Mouse (Mus musculus): ENCODE results near the gene Pllp.

The Pllp gene

DNA sequence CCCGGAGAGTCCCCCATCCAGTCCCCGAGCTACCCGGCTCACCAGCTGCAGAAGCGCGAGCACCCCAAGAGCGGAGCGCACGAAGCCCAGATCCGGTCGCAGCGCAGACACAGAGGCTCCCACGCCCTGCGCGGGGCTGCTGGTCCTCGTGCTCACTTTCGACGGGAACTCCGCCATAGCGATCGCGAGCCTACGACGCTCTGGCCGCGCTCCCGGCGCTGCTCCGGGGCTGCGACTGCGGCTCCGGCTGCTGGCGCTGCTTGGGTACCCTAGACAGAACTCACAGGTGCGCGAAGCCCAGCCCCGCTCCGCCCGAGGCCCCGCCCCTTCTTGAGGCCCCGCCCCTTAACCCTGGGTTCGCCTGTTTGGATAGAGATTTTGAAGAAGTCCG lies at the start of gene Pllp:
Gene Pllp (minus strand): TSS at position 285 of the 391 bp plus-strand sequence.
- TF ChIP-seq GATA4 (IDR thresholded peaks at IDR 0.05; ENCODE audit: insufficient replicate concordance, low read length): no peak

DNA sequence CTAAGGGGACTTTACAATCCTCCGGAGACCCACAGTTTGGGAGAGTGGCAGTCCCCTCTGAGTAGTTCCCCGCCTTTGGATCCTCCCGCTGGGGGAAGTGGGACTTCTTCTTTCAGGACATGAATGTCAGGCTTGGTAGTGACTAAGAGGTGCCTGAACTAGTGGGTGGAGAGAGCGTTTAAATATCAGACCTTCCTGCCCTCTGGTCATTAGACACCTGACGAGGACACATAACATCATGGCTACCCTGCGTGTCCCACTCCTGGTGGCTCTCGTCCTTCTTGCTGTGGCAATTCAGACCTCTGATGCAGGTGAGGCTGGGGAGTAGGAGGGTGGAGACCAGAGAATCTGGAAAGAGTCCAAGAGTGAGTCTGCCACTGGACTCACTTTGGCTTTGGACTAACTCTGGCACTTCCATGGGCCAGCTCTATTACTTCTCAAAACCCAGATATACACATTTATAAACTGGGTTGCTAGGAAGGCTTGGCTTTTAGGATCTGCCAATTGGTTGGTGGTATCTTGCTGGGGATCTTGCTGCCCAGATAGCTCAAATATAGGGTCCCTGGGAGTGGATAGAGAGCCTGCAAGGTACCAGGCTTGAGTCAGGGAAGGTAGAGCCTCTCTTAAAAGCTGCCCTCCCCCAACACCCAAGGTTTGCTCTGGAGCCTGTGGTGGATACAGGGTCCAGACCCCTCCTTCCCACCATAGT lies 49.6 kb upstream of the Pllp start, which contains the start of gene Ccl22:
Gene Ccl22 (plus strand): TSS at position 115 of the 709 bp plus-strand sequence.
- TF ChIP-seq GATA4 (IDR thresholded peaks at IDR 0.05; ENCODE audit: insufficient replicate concordance, low read length): no peak

DNA sequence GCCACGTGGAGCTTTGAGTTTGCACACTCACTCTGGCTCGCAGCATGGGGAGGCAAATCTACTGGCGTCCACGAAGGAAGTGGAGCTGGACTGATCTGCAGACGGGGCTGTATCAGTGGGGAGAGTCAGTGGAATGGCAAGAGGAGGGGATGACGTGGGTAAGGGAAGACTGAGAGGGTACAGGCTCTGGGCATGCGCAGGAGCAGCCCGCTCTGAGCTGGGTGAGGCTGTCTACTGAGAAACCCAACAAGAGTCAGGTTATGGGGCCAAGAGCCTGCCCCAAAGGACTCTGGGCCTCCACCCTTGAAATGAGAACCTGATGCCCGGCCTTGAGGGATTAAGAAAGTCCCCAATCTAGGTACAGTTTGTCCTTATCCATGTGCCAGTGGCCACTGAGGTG lies 48.9 kb upstream of the Pllp start:
- TF ChIP-seq GATA4 (IDR thresholded peaks at IDR 0.05; ENCODE audit: insufficient replicate concordance, low read length): no peak

DNA sequence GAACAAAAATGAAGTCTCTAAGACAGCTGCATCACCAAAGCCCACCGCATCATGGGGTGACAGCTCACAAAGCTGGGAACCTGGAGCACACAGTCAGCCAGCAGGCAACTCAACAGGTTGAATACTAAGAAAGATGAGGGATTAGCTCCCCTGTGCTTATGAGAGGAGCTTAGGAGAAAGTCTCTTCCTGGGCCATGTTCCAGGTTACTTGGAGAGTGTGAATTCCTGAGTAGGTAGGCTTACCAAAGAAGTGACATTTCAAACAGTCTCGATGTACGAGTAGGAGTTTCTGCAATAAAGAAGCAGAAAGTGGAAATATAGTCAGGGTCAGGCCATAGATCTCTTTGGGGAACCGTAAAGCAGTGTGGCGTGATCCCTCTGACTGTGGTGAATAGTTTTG lies 48.4 kb upstream of the Pllp start:
- no peak for TF ChIP-seq GATA4 (IDR thresholded peaks at IDR 0.05; ENCODE audit: insufficient replicate concordance, low read length)

DNA sequence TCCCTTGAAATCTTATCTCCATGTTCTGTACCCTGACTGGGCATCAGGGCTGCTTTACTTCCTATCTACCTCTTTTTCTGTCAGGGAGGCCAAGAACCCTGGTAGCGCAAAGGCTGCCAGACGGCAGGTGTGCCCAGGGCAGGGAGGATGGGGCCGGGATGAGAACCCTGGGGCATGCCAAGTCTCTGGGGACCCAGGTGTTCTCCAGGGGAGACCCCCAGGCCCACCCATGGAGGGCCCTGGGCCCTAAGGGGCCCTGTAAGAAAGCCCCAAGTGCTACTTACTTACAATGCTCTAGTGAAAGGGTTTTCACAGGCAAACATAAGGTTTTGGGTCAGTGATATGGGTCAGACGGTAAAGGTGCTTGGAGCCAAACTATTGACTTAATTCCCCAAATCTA lies 45.6 kb upstream of the Pllp start:
- TF ChIP-seq GATA4 (IDR thresholded peaks at IDR 0.05; ENCODE audit: insufficient replicate concordance, low read length): no peak

DNA sequence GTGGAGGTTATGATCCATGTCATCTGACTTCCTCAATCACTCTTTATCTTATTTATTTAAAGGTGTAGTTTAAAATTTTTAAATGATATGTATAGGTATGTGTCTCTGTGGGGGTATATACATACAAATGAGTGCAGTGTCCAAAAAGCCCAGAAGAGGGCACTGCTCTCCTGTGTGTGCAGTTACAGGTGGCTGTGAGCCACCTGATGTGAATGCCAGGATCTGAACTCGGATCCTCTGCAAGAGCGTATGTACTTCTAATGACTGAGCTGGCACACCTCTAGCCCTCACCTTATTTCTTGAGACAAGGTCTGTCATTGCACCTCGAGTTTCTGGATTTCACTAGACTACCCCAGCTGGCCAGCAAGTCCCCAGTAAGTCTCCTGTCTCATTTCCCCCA lies 44.5 kb upstream of the Pllp start:
- no peak for TF ChIP-seq GATA4 (IDR thresholded peaks at IDR 0.05; ENCODE audit: insufficient replicate concordance, low read length)

DNA sequence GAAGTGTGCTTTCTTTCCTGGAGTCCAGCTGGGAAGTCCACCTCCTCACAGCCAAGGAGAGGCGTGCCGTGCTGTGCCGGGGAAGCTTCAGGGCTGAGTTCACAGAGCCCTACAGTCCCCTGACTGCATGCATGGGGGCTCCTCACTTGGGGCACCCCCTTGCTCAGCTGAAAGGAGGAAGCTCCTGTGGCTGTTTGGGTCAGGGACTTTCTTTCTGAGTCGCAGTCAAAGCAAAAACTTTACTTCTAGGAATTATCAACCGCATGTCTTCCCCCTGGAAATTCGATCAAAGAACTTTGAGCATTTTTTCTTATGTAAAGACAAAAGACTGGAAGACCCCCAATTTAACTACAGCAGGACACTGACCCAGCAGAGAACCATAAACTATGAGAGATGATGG lies 43.8 kb upstream of the Pllp start:
- no peak for TF ChIP-seq GATA4 (IDR thresholded peaks at IDR 0.05; ENCODE audit: insufficient replicate concordance, low read length)

DNA sequence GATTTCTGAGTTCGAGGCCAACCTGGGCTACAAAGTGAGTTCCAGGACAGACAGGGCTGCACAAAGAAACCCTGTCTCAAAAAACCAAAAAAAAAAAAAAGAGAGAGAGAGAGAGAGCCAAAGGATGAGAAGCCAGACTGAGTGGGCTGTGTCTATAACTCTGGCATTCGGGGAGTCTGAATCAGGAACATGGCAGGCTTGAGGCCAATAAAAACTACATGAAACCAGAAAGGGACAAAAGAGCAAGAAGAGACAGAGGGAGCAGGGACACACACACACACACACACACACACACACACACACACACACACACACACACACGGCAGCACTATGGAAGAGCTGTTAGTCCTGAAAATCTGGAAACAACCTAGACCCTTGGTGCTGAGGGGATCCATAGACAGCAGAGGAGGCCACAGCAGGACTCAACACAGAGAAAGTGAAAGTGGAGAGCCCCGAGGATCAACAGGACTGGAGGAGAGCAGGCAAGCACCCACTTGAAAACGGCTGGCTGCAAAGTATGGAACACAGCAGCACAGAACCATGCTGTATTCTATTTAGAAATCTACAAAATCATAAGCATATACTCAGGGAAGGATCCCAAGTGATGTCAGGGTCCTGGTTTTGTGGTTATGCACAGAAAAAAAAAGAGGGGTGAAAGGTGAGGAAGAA lies 39.5 kb upstream of the Pllp start:
- TF ChIP-seq GATA4 (IDR thresholded peaks at IDR 0.05; ENCODE audit: insufficient replicate concordance, low read length): no peak

DNA sequence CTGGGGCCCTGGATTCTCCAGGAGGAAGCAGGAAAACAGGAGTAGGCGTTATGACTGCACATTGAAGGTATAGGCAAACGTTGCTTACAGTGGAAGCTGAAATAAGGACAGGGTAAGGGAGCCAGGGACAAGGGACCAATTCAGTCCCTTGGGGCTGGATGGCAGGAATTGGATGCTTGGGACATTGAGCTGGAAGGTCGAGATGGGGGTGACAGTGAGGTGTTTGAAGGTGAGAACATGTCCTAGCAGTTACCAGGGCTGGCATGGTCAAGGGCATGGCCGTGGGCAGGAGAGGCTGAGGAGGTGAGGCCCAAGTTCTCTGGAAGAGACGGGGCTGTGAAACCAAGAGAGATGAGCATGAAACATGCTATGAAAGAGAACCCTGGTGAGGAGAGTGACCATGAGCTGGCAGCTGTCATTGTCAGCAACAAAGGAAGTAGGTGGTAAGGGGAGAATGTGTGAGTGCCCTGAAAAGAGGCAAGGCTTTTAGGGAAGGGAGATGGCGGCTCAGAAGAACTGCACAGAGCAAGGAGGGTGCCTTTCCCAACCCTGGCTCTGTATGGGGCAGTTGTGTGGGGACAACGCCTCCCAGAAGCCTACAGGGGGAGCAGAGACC lies 38.8 kb upstream of the Pllp start:
- no peak for TF ChIP-seq GATA4 (IDR thresholded peaks at IDR 0.05; ENCODE audit: insufficient replicate concordance, low read length)

DNA sequence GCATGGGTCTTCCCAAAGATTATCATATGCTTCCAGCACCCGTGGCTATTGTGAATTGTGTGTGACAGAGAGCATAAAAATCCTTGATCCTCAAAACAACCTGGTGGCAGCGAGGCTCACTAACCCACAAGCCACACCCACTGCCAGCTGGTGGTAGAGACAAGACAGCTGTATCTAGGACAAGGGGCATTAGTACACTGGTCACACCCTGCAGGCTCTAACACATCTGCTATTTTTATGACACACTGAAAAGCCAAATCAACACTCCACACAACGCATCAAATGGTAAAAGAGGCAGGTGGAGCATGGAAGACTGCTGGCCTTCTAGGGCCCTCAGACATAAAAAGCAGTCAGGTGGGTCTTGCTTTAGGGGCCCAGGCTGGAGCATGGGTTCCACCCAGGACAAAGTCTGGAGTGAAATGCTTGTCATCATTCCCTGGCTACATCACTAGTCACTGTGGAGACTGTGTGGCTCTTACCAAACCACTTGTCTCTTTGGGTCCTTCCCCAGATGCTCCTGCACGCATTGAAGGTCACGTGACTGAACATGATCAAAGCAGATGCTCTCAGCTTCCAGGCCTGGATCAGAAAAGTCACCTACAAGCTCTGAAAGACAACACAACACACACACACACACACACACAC lies 37.9 kb upstream of the Pllp start:
- no peak for TF ChIP-seq GATA4 (IDR thresholded peaks at IDR 0.05; ENCODE audit: insufficient replicate concordance, low read length)

DNA sequence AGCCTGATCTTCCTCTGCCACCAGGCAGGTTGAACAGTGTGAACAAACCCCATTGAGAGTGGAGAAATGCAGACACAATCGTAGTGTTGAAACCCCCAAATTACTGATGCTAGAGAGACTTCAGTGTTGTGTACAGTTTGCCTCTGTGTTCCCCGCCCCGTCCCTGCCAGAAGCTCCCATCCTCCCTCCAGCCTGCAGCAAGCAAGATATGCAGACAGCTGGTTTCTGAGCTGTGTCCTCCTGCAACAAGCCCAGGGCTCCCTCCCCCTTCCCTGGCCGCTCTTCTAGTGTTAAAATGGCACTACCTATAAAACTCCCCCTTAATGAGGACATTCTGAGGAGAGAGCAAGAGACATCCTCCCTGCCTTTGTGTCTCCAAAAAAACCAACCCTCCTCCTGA lies 33.2 kb upstream of the Pllp start:
- no peak for TF ChIP-seq GATA4 (IDR thresholded peaks at IDR 0.05; ENCODE audit: insufficient replicate concordance, low read length)

DNA sequence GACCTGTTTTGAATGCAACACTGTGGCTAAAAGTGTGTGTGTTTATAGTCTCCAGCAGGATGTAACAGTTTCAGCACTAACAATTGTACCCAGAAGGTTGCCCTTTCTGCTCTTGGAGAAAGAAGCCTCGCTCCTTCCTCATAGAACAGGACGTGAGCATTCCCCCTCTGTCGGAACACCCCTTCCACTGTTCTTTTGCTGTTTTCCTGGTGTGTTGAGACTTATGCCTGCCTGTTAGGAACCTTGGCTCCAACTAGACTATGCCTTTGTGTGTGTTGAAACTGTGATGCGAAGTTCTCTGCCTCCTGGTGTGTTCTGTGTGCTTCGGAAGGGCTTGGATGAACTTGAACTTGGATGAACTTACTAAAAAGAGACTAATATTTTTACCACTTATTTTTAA lies 29.9 kb upstream of the Pllp start:
- no peak for TF ChIP-seq GATA4 (IDR thresholded peaks at IDR 0.05; ENCODE audit: insufficient replicate concordance, low read length)

DNA sequence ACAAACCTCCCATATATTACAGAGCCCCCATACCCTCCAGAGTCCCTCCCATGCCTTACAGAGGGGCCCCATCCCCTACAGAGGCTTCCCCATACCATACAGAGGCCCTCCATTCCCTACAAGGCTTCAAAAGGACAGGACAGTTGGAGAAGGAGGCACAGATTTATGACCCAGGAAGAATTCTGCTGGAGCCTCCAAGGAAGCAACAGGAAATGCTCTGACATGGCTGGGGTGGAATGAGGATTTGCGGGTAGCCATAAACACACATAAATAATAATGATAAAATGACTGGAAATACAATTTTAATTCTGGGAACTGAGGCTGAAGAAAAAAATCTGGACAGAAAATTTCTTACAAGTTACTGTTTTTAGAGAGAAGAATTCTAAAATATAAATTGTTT lies 20.8 kb upstream of the Pllp start:
- no peak for TF ChIP-seq GATA4 (IDR thresholded peaks at IDR 0.05; ENCODE audit: insufficient replicate concordance, low read length)

DNA sequence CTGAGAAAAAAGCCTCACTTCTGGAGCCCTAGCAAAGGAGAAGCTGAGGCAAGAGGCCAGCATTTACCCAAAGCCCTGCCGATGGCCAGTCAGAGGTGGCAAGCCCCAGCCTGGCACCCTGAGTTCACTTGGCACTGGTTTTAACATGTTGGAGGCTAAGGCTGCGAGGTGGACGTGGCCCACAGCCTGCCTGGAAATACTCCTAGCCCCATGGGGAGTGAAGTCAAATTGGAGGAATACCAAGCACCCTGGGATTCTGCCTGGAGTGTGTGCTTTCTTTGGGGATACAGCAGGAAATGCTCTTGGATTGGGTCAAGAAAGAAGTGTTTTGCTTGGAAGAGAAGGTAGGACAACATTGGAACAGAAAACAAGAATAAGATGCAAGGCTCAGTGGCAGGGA lies 19.8 kb upstream of the Pllp start:
- TF ChIP-seq GATA4 (IDR thresholded peaks at IDR 0.05; ENCODE audit: insufficient replicate concordance, low read length): no peak

DNA sequence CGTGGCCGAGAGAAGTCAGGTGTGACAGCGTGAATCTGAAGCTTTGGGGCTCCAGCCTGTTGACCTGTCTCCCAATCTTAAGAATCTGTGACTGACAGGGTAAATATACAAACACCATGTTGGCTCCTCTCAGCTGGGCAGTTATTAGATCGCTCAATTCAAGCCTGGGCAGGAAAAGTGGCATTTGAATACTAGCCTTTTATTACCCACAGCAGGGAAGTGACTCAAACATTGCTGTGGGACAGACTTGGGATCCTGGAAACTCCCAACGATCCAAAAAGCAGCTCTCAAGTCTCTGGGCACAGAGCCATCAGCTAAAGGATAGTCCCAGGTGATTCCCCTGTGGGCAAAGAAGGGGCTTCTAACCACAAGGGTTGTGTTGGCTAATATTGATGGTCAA lies 18.5 kb upstream of the Pllp start:
- no peak for TF ChIP-seq GATA4 (IDR thresholded peaks at IDR 0.05; ENCODE audit: insufficient replicate concordance, low read length)

DNA sequence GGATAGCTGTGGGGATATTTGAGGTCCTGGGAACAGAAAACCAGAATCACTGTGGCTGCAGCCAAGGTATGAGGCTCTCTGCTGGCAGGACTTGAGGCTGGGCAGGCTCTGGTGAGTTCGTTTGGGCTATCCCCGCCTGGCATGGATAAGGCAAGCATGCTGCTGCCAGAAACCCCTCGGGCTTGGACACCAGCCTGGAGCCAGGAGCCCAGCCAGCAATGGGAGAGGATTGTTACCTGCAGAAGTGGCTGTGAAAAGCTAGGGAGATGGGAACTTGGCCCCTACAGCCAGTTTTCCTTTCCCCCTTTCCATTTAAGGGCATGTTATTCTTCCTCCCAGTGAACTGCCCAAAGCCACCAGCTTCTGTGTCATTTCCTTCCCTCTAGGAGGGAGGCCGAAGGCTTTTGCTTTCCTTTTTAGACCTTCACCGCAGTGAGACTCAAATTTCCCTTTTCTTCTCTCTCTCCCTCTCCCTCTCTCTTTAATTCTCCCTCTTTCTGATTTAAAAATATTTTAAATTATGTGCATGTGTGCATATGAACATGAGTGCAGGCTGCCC lies 15.2 kb upstream of the Pllp start:
- TF ChIP-seq GATA4 (IDR thresholded peaks at IDR 0.05; ENCODE audit: insufficient replicate concordance, low read length): no peak

Measured in liver, adult (tissue).